Mouse (Mus musculus) megakaryocyte, adult 5-6 weeks (primary cell): Measurements from ENCODE around the gene Elp4. TPM values are rescaled to one million over a fixed set of nuclear protein-coding genes. Genes with fewer than 3 reads are reported as not detected.

Experiments
- ATAC-seq: 2 replicates; pipeline ENCODE4 v1.8.0; 2016; ENCODE audit warnings: mild to moderate bottlenecking, inconsistent platforms; ENCODE audit not compliant: poor library complexity, severe bottlenecking
- total RNA-seq, 2 experiments: library from RNA; stranded (forward) in 1 of 2; stranded (reverse) in 1 of 2; fragments of 153-499, 151-499 nt in 1 of 2; fragments of 221-1000, 200-1000 nt in 1 of 2; gene quantifications; 2 replicates each; pipeline versions ENCODE4 v1.2.3 to v1.2.4; 2015 to 2017

The Elp4 gene
- total RNA-seq, 2 experiments from 2014 or later, result 8.7 to 9.9 TPM

- no peak for ATAC-seq
Measured at GRCm38 (mm10) chr2:105806047-105806446, 98.3 kb downstream of the Elp4 start.

DNA sequence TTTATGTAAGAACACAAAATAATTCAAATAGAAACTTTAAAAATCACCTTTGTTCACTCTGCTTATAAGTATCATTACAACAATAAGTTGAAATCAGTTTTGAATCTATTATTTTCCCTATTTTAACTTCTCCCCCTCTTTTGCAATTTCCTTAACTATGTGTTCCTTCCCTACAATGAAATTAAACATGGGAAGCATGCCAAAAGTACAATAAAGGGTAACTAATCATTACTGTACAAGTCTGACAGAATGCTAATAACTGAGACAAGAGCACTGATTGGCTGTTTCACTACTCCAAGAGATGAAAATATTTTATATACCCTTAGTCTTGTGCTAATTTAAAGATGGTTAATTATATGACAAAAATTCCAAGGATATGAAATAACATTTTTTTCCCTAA lies 99.2 kb downstream of the Elp4 start:
- no peak for ATAC-seq

DNA sequence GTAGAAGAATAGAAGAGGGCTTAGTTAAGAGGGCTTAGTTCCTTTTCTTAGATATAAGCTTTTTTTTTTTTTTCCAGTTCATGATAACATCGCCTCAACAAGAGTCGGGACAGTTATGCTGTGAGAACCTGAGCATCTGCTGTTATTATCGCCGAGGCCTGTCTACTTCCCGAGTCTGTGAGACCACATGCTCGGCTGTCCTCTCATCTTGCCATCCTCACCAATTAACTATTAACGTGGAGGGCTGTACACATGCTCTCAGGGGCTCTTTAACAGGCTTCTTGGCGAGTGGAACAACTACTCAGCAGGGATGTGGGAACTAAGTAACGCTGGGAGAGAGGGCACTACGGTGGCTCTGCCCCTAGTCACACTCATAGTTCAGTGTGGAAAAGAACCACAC lies 99.9 kb downstream of the Elp4 start:
- ATAC-seq, result no peak

DNA sequence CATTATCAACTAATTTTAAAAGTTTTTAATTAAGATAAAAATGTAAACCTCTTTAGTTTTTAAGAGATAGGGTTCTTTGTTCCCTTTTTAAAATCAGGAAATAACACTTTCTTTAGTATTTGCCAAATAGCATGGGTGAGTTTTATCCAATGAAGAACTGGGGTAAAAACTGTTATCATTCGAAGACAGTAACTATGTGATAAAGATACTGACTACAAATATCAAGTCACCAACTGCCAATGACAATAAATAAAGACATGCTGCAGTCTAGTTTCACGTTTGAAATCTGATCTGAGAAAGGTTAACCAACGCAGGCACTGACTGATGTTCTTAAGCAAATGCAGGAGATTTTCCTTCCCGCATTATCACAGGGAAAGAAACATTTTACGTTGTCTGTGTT lies 100.9 kb downstream of the Elp4 start:
- no peak for ATAC-seq

DNA sequence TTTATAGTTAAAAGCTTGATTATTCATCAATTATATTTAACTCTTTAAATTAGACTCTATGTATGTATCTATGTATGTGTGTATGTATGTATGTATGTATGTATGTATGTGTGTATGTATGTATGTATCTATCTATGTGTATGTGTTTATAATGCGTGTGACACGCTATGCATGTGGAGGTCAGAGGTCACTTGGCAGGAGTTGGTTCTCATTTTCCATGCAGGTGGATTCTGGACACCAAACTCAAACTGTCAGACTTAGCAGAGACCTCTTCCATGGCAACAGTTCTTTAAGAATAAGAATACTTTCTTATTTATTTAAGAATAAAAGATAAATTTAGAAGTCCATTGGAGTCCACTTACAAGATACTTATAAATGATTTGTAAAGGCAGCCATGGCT lies 101.5 kb downstream of the Elp4 start:
- no peak for ATAC-seq

DNA sequence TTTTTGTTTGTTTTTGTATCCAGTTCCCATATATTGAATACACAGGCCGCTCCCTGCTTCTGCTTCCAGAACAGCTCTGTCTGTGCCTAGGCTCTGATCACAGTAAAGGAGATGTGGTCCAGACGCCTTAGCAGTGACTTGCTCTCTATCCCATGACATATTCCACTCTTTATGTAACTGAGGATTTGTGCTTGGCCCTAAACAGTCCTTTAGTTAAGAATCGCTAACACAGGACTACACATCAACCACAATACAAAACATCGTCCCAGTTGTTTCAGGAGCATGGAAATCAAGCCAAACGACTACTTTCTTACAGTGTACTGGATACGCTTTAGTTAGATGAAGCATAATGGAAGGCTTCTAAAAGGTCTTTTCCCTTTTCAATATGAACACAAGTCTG lies 102.8 kb downstream of the Elp4 start:
- ATAC-seq, result no peak

DNA sequence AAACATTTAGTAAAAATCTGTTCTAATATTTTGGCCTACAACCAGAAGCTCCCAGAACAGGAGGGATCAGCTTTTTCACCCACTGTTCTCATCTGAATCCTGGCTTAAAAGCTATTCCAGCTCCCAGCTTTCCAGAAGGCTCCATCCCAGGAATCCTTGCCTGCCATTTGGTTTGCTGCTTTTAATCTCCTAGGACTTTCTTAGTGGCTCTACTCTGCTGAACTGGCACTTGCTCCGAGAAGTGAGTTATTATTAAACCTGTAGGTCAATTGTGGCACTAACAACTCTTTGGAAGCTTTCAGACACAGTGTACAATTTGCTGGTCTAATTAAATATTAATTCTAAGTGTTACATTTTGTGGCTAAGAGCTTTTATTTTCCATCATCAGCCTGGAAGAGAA lies 103.7 kb downstream of the Elp4 start:
- ATAC-seq, result no peak

DNA sequence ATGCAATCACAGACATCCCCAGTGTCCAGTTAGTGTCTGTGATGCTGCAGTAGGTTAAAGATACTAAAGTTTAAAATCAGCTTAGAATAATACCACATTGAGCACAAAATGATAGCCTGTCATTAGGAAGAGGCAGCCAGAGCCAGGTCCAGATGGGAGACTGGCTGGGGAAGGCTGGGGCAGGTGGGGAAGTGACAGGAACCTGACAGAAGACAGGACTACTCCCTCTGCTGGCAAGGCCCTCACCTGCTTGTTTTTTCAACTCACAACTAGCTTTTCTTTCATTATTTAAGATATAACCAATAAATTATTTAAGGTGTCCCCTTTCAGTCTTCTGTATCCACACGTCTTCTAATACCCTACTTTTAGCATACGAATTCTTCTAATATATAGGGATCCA lies 104.5 kb downstream of the Elp4 start:
- ATAC-seq, result no peak

- ATAC-seq, result no peak
Measured at GRCm38 (mm10) chr2:105797842-105798241, 106.5 kb downstream of the Elp4 start.

GRCm38 (mm10) chr2:105796101-105796500 lies 108.3 kb downstream of the Elp4 start:
- ATAC-seq, result no peak

DNA sequence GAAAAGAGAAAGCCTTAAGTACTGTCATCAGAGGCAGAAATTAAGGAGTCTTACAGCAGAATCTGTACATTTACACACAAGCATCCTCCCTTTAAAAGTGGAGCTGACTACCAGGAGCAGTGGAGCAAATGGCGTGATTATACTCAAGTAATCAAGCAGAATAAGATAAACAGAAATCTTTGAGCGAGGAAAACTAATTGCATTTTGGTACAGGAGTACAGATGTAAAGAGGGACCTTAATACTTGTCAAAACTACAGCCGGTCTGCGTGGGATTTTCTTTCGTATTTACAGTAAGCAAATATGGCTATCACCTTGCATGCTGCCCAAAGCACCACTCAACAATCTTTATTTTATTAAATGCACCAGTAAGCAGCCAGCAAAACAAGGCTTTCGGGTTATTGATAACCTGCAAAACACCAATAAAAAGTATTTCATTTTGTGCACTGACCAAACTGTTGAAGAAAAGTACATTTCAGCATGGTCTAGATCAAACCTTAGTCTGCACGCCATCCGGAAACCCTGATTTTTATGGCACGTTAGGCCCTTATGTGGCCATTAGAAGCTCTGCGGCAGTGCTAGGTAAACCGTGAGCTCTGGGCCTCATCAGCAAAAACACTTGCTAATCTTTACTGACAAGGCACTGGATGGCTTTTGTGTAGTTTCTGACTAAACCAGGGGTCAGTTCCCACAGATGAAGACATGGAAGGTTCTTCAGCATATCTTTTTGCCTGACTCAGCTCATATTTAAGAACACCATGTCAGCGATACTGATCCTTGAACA lies 111.8 kb downstream of the Elp4 start:
- ATAC-seq, result no peak

DNA sequence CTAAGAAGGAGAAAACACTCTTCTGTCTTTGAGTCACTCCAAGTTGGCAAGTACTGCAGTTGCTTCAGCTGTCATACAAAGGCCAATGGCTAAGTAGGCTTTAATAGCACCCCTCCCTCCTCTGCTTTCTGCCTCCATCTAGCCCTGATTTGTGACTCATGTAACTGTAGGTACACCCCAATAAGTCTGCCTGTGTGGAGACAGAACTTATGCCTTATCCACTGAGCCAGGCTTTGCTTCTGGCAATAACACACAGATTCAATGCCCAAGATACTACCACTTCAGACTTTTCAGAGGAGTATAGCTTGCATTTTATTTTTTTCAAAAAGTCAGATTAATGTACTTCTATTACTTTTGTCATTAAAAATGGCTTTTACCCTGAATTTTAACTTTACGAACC lies 114.4 kb downstream of the Elp4 start:
- no peak for ATAC-seq

DNA sequence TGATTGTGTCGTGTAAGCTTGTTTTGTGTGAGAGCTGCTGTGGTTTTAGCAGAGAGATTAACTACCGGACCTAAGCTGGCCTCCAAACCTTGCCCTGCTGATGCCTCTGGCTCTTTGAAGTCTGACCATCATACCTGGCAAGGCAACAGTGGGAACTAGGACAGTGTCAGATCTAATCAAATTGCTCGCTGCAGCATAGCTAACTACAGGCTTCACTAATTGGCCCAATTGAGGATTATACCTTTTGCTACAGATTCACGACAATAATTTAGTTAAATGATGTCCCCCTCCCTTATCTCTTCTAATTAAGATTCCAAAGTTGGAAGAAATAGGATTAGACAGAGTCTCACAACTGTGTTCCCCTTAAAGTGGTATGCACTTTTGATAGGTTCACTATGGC lies 116.6 kb downstream of the Elp4 start:
- no peak for ATAC-seq

- ATAC-seq, result no peak
Measured at GRCm38 (mm10) chr2:105786986-105787385, 117.4 kb downstream of the Elp4 start.

DNA sequence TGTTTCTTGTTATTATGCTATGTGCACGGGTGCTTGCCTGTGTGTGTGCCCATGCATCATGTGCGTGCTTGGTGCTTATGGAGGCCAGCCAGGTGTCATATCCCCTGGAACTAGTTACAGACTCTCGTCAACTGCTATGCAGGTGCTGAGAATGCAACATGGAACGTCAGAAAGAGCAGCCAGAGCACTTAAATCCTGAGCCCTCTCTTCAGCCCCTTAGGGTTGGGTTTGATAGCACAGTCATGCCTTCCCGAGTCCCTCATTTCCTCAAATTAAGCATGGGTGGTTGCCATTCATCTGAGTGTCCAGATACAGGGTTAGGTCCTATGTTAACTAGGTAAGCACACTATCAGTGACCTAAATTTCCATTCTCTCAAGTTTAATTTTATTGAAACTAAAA lies 121.5 kb downstream of the Elp4 start:
- ATAC-seq, result no peak

- no peak for ATAC-seq
Measured at GRCm38 (mm10) chr2:105780739-105781138, 123.6 kb downstream of the Elp4 start.

DNA sequence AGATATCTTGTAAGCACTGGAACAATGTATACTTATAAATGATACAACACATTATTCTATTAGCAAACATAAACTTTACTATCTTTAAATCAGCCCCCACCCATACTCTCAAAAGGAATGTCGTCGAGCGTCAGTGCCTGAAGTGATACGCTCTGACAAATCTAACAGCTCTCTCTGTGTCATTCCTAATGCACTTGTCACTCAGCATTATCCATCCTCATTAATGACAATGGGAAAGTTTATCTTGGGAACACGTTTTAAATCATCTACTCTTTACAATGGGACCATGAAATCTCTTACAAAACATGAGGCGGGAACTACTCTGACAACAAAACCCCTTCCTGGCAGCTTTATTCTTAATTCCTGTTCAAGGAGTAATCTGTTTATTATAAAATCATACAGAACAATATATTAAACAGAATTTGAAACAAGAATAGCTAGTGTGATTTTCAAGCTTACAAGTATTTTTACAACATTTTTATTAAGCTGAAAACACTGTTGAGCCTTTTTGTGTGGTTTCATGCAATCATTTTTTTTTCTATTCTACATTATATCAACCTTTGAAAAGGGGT lies 125.0 kb downstream of the Elp4 start:
- no peak for ATAC-seq

DNA sequence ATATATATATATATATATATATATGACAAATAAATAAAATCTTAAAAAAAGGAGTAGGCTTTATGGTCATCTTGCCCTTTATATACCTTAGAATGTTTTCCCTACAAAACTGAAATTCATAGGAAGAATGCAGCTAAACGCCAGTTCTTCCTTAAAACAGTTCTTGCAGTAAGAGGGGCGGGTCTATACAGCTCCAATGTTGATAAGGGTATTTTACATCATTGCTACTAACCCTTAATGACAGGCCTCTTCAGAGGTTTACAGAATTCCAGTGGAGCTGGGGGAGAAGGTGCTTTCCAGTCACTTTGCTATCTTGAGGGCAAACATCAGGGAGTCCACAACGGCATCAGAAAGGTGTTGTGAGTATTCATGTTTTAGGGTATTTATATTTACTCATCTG lies 133.1 kb downstream of the Elp4 start:
- no peak for ATAC-seq

GRCm38 (mm10) chr2:105769747-105770328 lies 134.5 kb downstream of the Elp4 start:
- ATAC-seq, result 0 out of 2 replicates have a peak, but pooled peaks have one; percentile 27

DNA sequence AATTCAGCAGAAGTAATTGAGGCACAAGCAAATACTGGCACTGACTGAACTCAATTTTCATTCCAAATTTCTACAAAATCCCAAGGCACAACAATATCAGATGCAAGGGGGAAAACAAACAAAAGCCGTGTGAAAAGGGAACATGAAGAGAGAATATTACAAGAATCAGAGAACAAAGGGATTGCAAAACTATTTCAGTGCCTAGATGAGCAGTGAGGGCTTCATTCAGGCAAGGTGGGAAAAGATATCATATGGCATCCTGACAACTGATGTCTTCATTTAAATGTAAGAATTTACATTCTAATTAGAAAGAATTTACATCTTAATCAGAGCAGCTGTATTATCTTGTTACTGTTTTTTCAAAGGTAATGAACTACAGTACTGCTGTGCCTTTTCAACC lies 150.9 kb downstream of the Elp4 start:
- ATAC-seq, result no peak

DNA sequence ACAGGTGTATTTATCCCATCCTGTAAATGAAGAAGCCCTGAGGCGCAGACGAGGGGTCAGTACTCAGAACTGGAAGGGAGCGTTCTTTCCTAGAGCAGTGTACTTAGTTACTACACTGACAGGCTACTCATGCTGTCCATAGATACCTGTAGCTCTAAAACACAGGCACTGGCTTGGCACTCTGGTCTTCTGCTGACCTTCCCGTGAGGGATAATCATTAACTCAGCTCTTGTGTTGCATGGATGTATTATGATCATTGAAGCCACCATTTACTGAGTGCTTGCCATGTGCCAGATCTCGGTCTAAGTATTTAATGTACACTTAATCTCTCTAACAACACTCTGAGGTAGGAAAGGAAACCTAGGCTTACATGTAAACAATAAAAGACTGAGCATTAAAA lies 155.3 kb downstream of the Elp4 start:
- no peak for ATAC-seq

DNA sequence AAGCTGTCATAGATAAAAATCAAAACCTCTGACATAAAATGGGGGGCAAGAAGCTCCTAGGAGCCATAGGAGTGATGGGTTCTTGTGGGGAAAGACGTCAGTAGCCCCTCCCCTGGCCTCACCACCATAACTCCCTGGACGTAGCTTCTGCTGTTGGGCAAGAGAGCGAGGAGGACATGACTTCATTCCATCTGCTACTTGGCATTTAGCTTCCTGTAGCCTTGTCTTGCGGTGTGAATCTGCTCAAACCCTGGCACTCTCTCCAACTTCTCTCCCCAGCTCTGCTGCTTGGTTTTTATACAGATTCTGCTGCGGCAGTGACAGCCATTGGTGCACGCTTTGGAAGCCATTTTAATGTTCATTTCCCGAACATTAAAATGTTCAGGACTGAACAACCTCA lies 157.5 kb downstream of the Elp4 start:
- ATAC-seq, result no peak
